34 mouse cellular contexts compared by ENCODE assay signal in genomic region chr4:63418270-63418669, GRCm38 (mm10). TPM values are rescaled to one million over a fixed set of nuclear protein-coding genes. Genes with fewer than 3 reads are reported as not detected.
DNase-seq lines count a peak whose midpoint lies in the region; ATAC-seq lines count a peak whose summit lies in the region.
"Had no signal": no experiment of that assay in that cellular context is flagged by ENCODE, and none has a peak within 500 bp of the region (broad histone marks: within the 10 kb centered on the region; RNA-seq: fewer than 3 reads in every experiment).

No protein-coding gene starts in this region.

- H3K9me3 ChIP-seq in forebrain, embryonic 11.5 days (ENCODE audit: control insufficient read depth, low read length) = no peaks in the 10 kb centered on the region
- no peaks in the 10 kb centered on the region for H3K9me3 ChIP-seq in forebrain, embryonic 14.5 days (replicated peaks; ENCODE audit: control insufficient read depth, low read length)
- H3K9me3 ChIP-seq in kidney, embryonic 15.5 days (replicated peaks) = no peaks in the 10 kb centered on the region
- H3K9me3 ChIP-seq in neural tube, embryonic 14.5 days (ENCODE audit: control insufficient read depth, low read length) = no peaks in the 10 kb centered on the region
- H3K9me3 ChIP-seq in neural tube, embryonic 15.5 days (replicated peaks) = no peaks in the 10 kb centered on the region
- H3K9me3 ChIP-seq: embryonic facial prominence, embryonic 12.5 days; forebrain, embryonic 15.5 days; heart, embryonic 13.5 days; intestine, embryonic 15.5 days; liver, embryonic 12.5 days; neural tube, embryonic 13.5 days had no signal

- no peak overlapping the region for H3K27ac ChIP-seq in forebrain, embryonic 11.5 days (ENCODE audit: low read depth, low read length)
- no peak overlapping the region for H3K27ac ChIP-seq in forebrain, embryonic 14.5 days (ENCODE audit: low read depth, low read length)
- H3K27ac ChIP-seq in kidney, embryonic 15.5 days = no peak overlapping the region
- no peak overlapping the region for H3K27ac ChIP-seq in neural tube, embryonic 14.5 days (ENCODE audit: low read depth, low read length)
- no peak overlapping the region for H3K27ac ChIP-seq in neural tube, embryonic 15.5 days (replicated peaks)
- H3K27ac ChIP-seq: embryonic facial prominence, embryonic 12.5 days; forebrain, embryonic 15.5 days; gastrocnemius, adult 2 months; heart, embryonic 13.5 days; hindbrain, postnatal 0 days; intestine, embryonic 15.5 days; liver, embryonic 12.5 days; neural tube, embryonic 13.5 days had no signal

- peak; percentile 52 for DNase-seq in forebrain, embryonic 11.5 days (ENCODE audit: low spot score)
- DNase-seq in forebrain, embryonic 14.5 days (ENCODE audit: low spot score) = no peak
- DNase-seq in kidney, adult 9 months = no peak
- no peak for DNase-seq in urinary bladder, adult 2 months (ENCODE audit: low spot score)
- DNase-seq: adrenal gland, postnatal 14 days; cerebellum, adult 11 months; cerebellum, adult 9-10 months; cerebellum, postnatal 36 days; gastrocnemius, adult 2 months; heart, postnatal 10 days; kidney, adult 2 months; kidney, postnatal 4 days; liver, postnatal 0 days; lung, postnatal 36 days; midbrain, embryonic 14.5 days; retina, postnatal 1 day; right cerebral cortex, postnatal 14 days had no signal

- no peak overlapping the region for H3K9ac ChIP-seq in forebrain, embryonic 11.5 days (ENCODE audit: low read length)
- no peak overlapping the region for H3K9ac ChIP-seq in forebrain, embryonic 14.5 days (ENCODE audit: low read length)
- no peak overlapping the region for H3K9ac ChIP-seq in kidney, embryonic 15.5 days
- H3K9ac ChIP-seq in neural tube, embryonic 14.5 days (replicated peaks; ENCODE audit: low read depth, low read length) = no peak overlapping the region
- no peak overlapping the region for H3K9ac ChIP-seq in neural tube, embryonic 15.5 days (replicated peaks)
- H3K9ac ChIP-seq: forebrain, embryonic 15.5 days; heart, embryonic 13.5 days; intestine, embryonic 15.5 days; liver, embryonic 12.5 days; liver, postnatal 0 days; neural tube, embryonic 13.5 days had no signal

- peaks cover 4% of the 10 kb centered on the region; the same call in 1 of the 2 replicates for H3K4me1 ChIP-seq in forebrain, embryonic 11.5 days (replicated peaks; ENCODE audit: control insufficient read depth, insufficient read depth, low read length)
- no peaks in the 10 kb centered on the region for H3K4me1 ChIP-seq in forebrain, embryonic 14.5 days (ENCODE audit: control insufficient read depth, insufficient read depth, low read length)
- H3K4me1 ChIP-seq in kidney, embryonic 15.5 days = peaks cover 25% of the 10 kb centered on the region
- 0 out of 2 replicates have a peak, but pooled peaks cover 3% of the 10 kb centered on the region for H3K4me1 ChIP-seq in neural tube, embryonic 14.5 days (ENCODE audit: control insufficient read depth, insufficient read depth, low read length)
- H3K4me1 ChIP-seq in neural tube, embryonic 15.5 days = peaks cover 4% of the 10 kb centered on the region

- H3K4me3 ChIP-seq in forebrain, embryonic 11.5 days (ENCODE audit: low read depth, low read length) = no peak overlapping the region
- H3K4me3 ChIP-seq in forebrain, embryonic 14.5 days (ENCODE audit: low read depth, low read length) = no peak overlapping the region
- H3K4me3 ChIP-seq in kidney, embryonic 15.5 days (replicated peaks) = no peak overlapping the region
- no peak overlapping the region for H3K4me3 ChIP-seq in neural tube, embryonic 14.5 days (ENCODE audit: low read depth, low read length)
- no peak overlapping the region for H3K4me3 ChIP-seq in neural tube, embryonic 15.5 days (replicated peaks)
- H3K4me3 ChIP-seq: embryonic facial prominence, embryonic 12.5 days; forebrain, embryonic 15.5 days; gastrocnemius, adult 2 months; heart, embryonic 13.5 days; intestine, embryonic 15.5 days; liver, embryonic 12.5 days; neural tube, embryonic 13.5 days had no signal

- 84% methylated on average over 11 of the region's 11 CpGs for WGBS in forebrain, embryonic 11.5 days
- 81% methylated on average over 11 of the region's 11 CpGs for WGBS in forebrain, embryonic 14.5 days
- WGBS in kidney, embryonic 15.5 days = 51% methylated on average over 11 of the region's 11 CpGs
- 82% methylated on average over 11 of the region's 11 CpGs for WGBS in neural tube, embryonic 14.5 days
- 88% methylated on average over 11 of the region's 11 CpGs for WGBS in neural tube, embryonic 15.5 days

- H3K4me2 ChIP-seq in forebrain, embryonic 11.5 days (ENCODE audit: low read depth, low read length, severe bottlenecking) = no peak overlapping the region
- no peak overlapping the region for H3K4me2 ChIP-seq in forebrain, embryonic 14.5 days (ENCODE audit: low read length)
- no peak overlapping the region for H3K4me2 ChIP-seq in kidney, embryonic 15.5 days
- no peak overlapping the region for H3K4me2 ChIP-seq in neural tube, embryonic 14.5 days (ENCODE audit: low read depth, low read length)
- H3K4me2 ChIP-seq in neural tube, embryonic 15.5 days = no peak overlapping the region
- H3K4me2 ChIP-seq: embryonic facial prominence, embryonic 12.5 days; forebrain, embryonic 15.5 days; heart, embryonic 13.5 days; intestine, embryonic 15.5 days; liver, embryonic 12.5 days; neural tube, embryonic 13.5 days had no signal

- no peak for ATAC-seq in forebrain, embryonic 11.5 days (replicated peaks; ENCODE audit: low FRiP score)
- no peak for ATAC-seq in forebrain, embryonic 14.5 days
- ATAC-seq in kidney, embryonic 15.5 days (replicated peaks; ENCODE audit: low FRiP score) = 0 out of 2 replicates have a peak, but pooled peaks have one; percentile 10
- 0 out of 2 replicates have a peak, but pooled peaks have one; percentile 1 for ATAC-seq in neural tube, embryonic 14.5 days (ENCODE audit: low read depth)
- no peak for ATAC-seq in neural tube, embryonic 15.5 days (ENCODE audit: low FRiP score)
- ATAC-seq: liver, embryonic 12.5 days; Patski had no signal

- H3K36me3 ChIP-seq in forebrain, embryonic 11.5 days (ENCODE audit: control insufficient read depth, insufficient read depth, low read length) = no peaks in the 10 kb centered on the region
- H3K36me3 ChIP-seq in forebrain, embryonic 14.5 days (ENCODE audit: control insufficient read depth, insufficient read depth, low read length) = no peaks in the 10 kb centered on the region
- no peaks in the 10 kb centered on the region for H3K36me3 ChIP-seq in kidney, embryonic 15.5 days
- no peaks in the 10 kb centered on the region for H3K36me3 ChIP-seq in neural tube, embryonic 14.5 days (ENCODE audit: control insufficient read depth, insufficient read depth, low read length)
- H3K36me3 ChIP-seq in neural tube, embryonic 15.5 days = no peaks in the 10 kb centered on the region
- H3K36me3 ChIP-seq: embryonic facial prominence, embryonic 12.5 days; forebrain, embryonic 15.5 days; heart, embryonic 13.5 days; intestine, embryonic 15.5 days; liver, embryonic 12.5 days; neural tube, embryonic 13.5 days had no signal

- H3K27me3 ChIP-seq in forebrain, embryonic 11.5 days (ENCODE audit: control insufficient read depth, insufficient read depth, low read length) = no peaks in the 10 kb centered on the region
- H3K27me3 ChIP-seq in forebrain, embryonic 14.5 days (replicated peaks; ENCODE audit: control insufficient read depth, insufficient read depth, low read length) = no peaks in the 10 kb centered on the region
- no peaks in the 10 kb centered on the region for H3K27me3 ChIP-seq in kidney, embryonic 15.5 days
- H3K27me3 ChIP-seq in neural tube, embryonic 14.5 days (ENCODE audit: control insufficient read depth, insufficient read depth, low read length) = no peaks in the 10 kb centered on the region
- H3K27me3 ChIP-seq in neural tube, embryonic 15.5 days (replicated peaks) = no peaks in the 10 kb centered on the region
- H3K27me3 ChIP-seq: embryonic facial prominence, embryonic 12.5 days; forebrain, embryonic 15.5 days; intestine, embryonic 15.5 days; neural tube, embryonic 13.5 days; Patski had no signal

RNA-seq across cellular contexts. Expression of gene Akna, which starts 15.1 kb away (rescaled TPM):
- 18.8 and 21.0 TPM in 2 replicates for polyA plus RNA-seq in forebrain, embryonic 11.5 days (2014; fragmentation: Nextera tagmentation; extraction: Ambion mirVana)
- 5.7 and 8.5 TPM in 2 replicates for polyA plus RNA-seq in forebrain, embryonic 14.5 days (2014; fragmentation: Nextera tagmentation; extraction: Ambion mirVana)
- polyA plus RNA-seq in kidney, embryonic 15.5 days (2015; fragmentation: Nextera tagmentation; extraction: Ambion mirVana) = 7.4 and 8.3 TPM in 2 replicates
- 2.5 and 3.8 TPM in 2 replicates for polyA plus RNA-seq in neural tube, embryonic 14.5 days (2014; fragmentation: Nextera tagmentation; extraction: Ambion mirVana)
- 3.1 and 7.3 TPM in 2 replicates for polyA plus RNA-seq in neural tube, embryonic 15.5 days (2015; fragmentation: Nextera tagmentation; extraction: Ambion mirVana)
- polyA plus RNA-seq in urinary bladder, adult 2 months (2012; rRNA removed) = 1.8 and 3.5 TPM in 2 replicates

RNA-seq across cellular contexts. Expression of gene Orm2, which starts 56.0 kb away (rescaled TPM):
- not detected in 2 replicates for polyA plus RNA-seq in forebrain, embryonic 11.5 days (2014; fragmentation: Nextera tagmentation; extraction: Ambion mirVana)
- polyA plus RNA-seq in forebrain, embryonic 14.5 days (2014; fragmentation: Nextera tagmentation; extraction: Ambion mirVana) = not detected in 2 replicates
- polyA plus RNA-seq in kidney, embryonic 15.5 days (2015; fragmentation: Nextera tagmentation; extraction: Ambion mirVana) = not detected in 2 replicates
- polyA plus RNA-seq in neural tube, embryonic 14.5 days (2014; fragmentation: Nextera tagmentation; extraction: Ambion mirVana) = not detected in 2 replicates
- not detected in 2 replicates for polyA plus RNA-seq in neural tube, embryonic 15.5 days (2015; fragmentation: Nextera tagmentation; extraction: Ambion mirVana)
- 0.16 and 0.36 TPM in 2 replicates for polyA plus RNA-seq in urinary bladder, adult 2 months (2012; rRNA removed)
- polyA plus RNA-seq: embryonic facial prominence, embryonic 12.5 days; forebrain, embryonic 15.5 days; heart, embryonic 13.5 days; hindbrain, embryonic 11.5 days; hindbrain, postnatal 0 days; intestine, embryonic 15.5 days; kidney, adult 2 months; limb, embryonic 14.5 days; liver, embryonic 12.5 days; liver, postnatal 0 days; lung, embryonic 16.5 days; midbrain, embryonic 14.5 days; neural tube, embryonic 13.5 days; small intestine, adult 2 months; stomach, embryonic 14.5 days; testis, adult 2 months had no signal

Comparison
In these comparisons a context has a peak if more than half of its experiments do, and no peak if none do; other contexts are left out.
1. ATAC-seq: peak in kidney, embryonic 15.5 days (single experiment) and neural tube, embryonic 14.5 days (single experiment); none in forebrain, embryonic 11.5 days (single experiment), forebrain, embryonic 14.5 days (single experiment) and neural tube, embryonic 15.5 days (single experiment).